Mouse (Mus musculus): ENCODE data around the gene Inpp5a. TPM values are rescaled to one million over a fixed set of nuclear protein-coding genes. Genes with fewer than 3 reads are reported as not detected.
A peak's percentile ranks its signal among the peaks of the same experiment; 100 is the strongest.

The Inpp5a gene
- polyA plus RNA-seq, 1 experiment from 2014 or later: 22.4 TPM

GRCm38 (mm10) chr7:139540601-139541000 is 151.7 kb downstream of the Inpp5a start:
- WGBS: 94% methylated on average over 1 of the region's 1 CpGs

DNA sequence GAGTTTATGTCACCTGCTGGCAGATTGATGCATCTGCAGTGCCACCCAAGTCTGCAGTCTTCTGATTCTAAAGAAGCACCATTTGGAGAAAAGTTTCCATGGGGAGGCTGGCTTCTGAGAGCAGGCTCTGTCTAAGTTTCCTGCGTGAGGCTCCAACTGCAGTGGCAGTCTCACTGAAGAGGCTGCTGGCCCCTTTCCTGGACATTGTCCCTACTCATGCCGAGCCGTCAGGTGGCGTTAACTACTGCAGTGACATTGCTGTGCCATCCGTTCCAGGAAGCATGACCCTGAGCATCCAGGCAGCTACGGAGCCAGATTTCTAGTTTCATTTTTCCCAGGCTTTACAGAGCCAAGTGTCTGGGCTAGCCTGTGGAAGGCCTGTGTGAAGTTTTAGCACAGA is 152.5 kb downstream of the Inpp5a start:
- Histone ChIP-seq H3K4me3 (ENCODE audit: low read depth, low read length) (no peak overlapping the region), H3K27ac (ENCODE audit: low read depth, low read length) (no peak overlapping the region), H3K27me3 (ENCODE audit: control insufficient read depth, insufficient read depth, low read length) (peaks cover 53% of the 10 kb centered on the region), H3K9me3 (ENCODE audit: control insufficient read depth, low read length) (no peaks in the 10 kb centered on the region), H3K4me2 (ENCODE audit: low read depth, low read length, severe bottlenecking) (no peak overlapping the region), H3K4me1 (replicated peaks; ENCODE audit: control insufficient read depth, insufficient read depth, low read length) (peaks cover 13% of the 10 kb centered on the region), H3K9ac (ENCODE audit: low read length) (no peak overlapping the region), H3K36me3 (ENCODE audit: control insufficient read depth, insufficient read depth, low read length) (no peaks in the 10 kb centered on the region)
- DNase-seq (ENCODE audit: low spot score) (no peak), ATAC-seq (replicated peaks; ENCODE audit: low FRiP score) (no peak)
- 84% methylated on average over 6 of the region's 6 CpGs for WGBS

More at GRCm38 (mm10) chr7:139540601-139541000, 151.7 kb downstream of the Inpp5a start:
- H3K9ac ChIP-seq (ENCODE audit: low read length): no peak overlapping the region
- no peak overlapping the region for H3K4me3 ChIP-seq (ENCODE audit: low read depth, low read length)
- no peak for DNase-seq (ENCODE audit: low spot score)
- H3K4me2 ChIP-seq (ENCODE audit: low read depth, low read length, severe bottlenecking): no peak overlapping the region
- H3K4me1 ChIP-seq (replicated peaks; ENCODE audit: control insufficient read depth, insufficient read depth, low read length): peaks cover 9% of the 10 kb centered on the region
- H3K36me3 ChIP-seq (ENCODE audit: control insufficient read depth, insufficient read depth, low read length): no peaks in the 10 kb centered on the region
- ATAC-seq (replicated peaks; ENCODE audit: low FRiP score): no peak
- H3K27me3 ChIP-seq (ENCODE audit: control insufficient read depth, insufficient read depth, low read length): peaks cover 55% of the 10 kb centered on the region
- no peaks in the 10 kb centered on the region for H3K9me3 ChIP-seq (ENCODE audit: control insufficient read depth, low read length)
- no peak overlapping the region for H3K27ac ChIP-seq (ENCODE audit: low read depth, low read length)

DNA sequence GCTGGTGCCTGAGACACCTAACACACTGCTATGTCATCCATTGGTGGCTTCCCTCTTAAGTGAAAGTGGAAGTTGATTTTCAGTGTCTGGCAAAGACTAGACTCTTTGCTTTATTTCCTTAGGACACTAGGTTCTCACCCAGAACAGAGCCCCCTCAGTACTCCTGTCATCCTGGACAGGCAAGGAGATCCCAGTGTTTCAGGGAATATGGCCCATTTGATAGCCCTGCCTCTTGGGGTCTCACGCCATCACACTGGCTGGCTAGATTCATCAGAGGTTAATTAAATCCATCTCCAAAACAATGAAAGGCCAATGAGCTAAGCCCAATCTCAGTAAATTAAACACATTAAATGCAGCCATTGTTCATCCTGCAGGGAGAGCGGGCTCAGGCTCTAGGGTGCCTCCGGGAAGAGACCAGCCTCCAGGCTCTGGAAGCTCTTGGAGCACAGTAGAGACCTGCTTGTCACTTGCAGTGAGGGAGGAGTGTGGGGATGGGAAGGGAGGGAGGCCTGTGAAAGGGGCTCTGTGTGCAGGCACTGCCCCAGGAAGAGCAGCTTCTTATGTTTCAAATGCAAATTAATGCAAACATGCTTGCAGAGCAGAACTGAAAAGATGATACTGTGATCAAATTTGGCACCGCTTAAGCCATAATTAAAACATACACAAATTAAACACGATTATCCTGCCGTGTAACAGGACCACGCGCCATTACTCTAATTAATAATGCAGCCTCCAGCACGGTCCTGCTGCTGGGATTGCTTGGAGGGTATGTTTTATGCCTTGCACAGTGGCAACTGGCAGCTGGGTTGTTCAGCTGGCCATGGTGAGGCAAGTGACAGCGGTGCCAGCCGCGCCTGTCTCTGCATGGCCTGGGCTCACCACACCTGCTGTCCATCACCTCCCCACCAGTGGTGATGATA is 156.1 kb downstream of the Inpp5a start:
- DNase-seq (ENCODE audit: low spot score): peak; percentile 71
- Histone ChIP-seq H3K4me2 (ENCODE audit: low read depth, low read length, severe bottlenecking) (no peak overlapping the region), H3K27ac (ENCODE audit: low read depth, low read length) (0 out of 2 replicates have a peak overlapping the region, but pooled peaks have one; percentile 7)

DNA sequence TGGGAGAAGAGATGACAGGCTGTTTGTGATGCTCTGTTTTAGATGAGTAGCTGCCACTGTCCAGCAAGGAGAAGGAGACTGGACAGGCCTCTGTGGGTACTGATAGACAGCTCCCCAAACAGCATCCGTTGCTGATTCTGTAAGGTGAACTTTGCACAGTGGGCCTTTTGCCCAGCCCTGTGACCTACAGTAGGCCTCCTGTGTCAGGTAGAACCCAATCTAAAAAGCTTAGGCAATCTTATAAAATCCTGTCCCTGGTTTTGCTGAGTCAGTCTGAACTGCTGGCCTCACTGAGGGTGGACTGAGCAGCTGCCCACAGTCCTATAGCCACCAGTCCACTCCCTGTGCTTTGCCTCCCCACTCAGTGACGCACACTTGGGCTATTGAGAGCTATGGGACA is 158.4 kb downstream of the Inpp5a start:
- Histone ChIP-seq H3K36me3 (ENCODE audit: control insufficient read depth, insufficient read depth, low read length) (no peaks in the 10 kb centered on the region), H3K27ac (ENCODE audit: low read depth, low read length) (no peak overlapping the region), H3K27me3 (ENCODE audit: control insufficient read depth, insufficient read depth, low read length) (peaks cover 59% of the 10 kb centered on the region), H3K4me1 (replicated peaks; ENCODE audit: control insufficient read depth, insufficient read depth, low read length) (peaks cover 17% of the 10 kb centered on the region), H3K4me2 (ENCODE audit: low read depth, low read length, severe bottlenecking) (no peak overlapping the region), H3K9me3 (ENCODE audit: control insufficient read depth, low read length) (no peaks in the 10 kb centered on the region), H3K9ac (ENCODE audit: low read length) (no peak overlapping the region), H3K4me3 (ENCODE audit: low read depth, low read length) (no peak overlapping the region)
- ATAC-seq (replicated peaks; ENCODE audit: low FRiP score): no peak
- DNase-seq (ENCODE audit: low spot score): no peak
- 86% methylated on average over 2 of the region's 2 CpGs for WGBS

More for the DNA sequence above, 156.1 kb downstream of the Inpp5a start:
- Histone ChIP-seq H3K9ac (ENCODE audit: low read length) (no peak overlapping the region), H3K27me3 (ENCODE audit: control insufficient read depth, insufficient read depth, low read length) (peaks cover 65% of the 10 kb centered on the region), H3K4me1 (replicated peaks; ENCODE audit: control insufficient read depth, insufficient read depth, low read length) (peaks cover 13% of the 10 kb centered on the region), H3K9me3 (ENCODE audit: control insufficient read depth, low read length) (no peaks in the 10 kb centered on the region), H3K4me3 (ENCODE audit: low read depth, low read length) (no peak overlapping the region), H3K36me3 (ENCODE audit: control insufficient read depth, insufficient read depth, low read length) (no peaks in the 10 kb centered on the region)
- peak; percentile 91 for ATAC-seq (replicated peaks; ENCODE audit: low FRiP score)
- 33% methylated on average over 12 of the region's 12 CpGs for WGBS

- H3K9me3 ChIP-seq (ENCODE audit: control insufficient read depth, low read length): no peaks in the 10 kb centered on the region
- H3K36me3 ChIP-seq (ENCODE audit: control insufficient read depth, insufficient read depth, low read length): no peaks in the 10 kb centered on the region
- peaks cover 11% of the 10 kb centered on the region for H3K4me1 ChIP-seq (replicated peaks; ENCODE audit: control insufficient read depth, insufficient read depth, low read length)
- WGBS: 71% methylated on average over 3 of the region's 3 CpGs
- DNase-seq (ENCODE audit: low spot score) (no peak), ATAC-seq (replicated peaks; ENCODE audit: low FRiP score) (no peak)
- no peak overlapping the region for H3K4me3 ChIP-seq (ENCODE audit: low read depth, low read length)
- H3K27ac ChIP-seq (ENCODE audit: low read depth, low read length): no peak overlapping the region
- peaks cover 54% of the 10 kb centered on the region for H3K27me3 ChIP-seq (ENCODE audit: control insufficient read depth, insufficient read depth, low read length)
- H3K4me2 ChIP-seq (ENCODE audit: low read depth, low read length, severe bottlenecking): no peak overlapping the region
- no peak overlapping the region for H3K9ac ChIP-seq (ENCODE audit: low read length)
These were observed 161.3 kb downstream of the Inpp5a start for GRCm38 (mm10) chr7:139550086-139550783.

DNA sequence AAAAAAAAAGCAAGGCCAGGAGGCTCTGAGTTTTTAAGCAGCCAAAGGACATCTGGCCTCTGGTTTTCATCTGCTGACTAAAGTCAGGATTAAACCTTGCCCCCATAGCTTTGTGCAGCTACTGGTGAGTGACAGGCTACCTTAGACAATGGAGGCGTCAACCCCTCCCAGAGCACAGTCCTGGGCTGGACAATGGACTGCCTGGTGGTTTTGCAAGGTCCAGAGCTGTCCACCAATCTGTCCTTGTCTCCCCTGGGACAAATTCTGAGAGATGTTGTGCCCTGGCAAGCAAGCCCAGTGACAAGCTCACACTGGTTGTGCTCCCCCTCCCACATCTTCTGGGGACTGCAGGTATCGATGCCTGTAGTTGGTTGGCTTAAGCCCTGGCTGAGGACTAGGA is 162.6 kb downstream of the Inpp5a start:
- ATAC-seq (replicated peaks; ENCODE audit: low FRiP score) (no peak), DNase-seq (ENCODE audit: low spot score) (no peak)
- Histone ChIP-seq H3K36me3 (ENCODE audit: control insufficient read depth, insufficient read depth, low read length) (no peaks in the 10 kb centered on the region), H3K27ac (ENCODE audit: low read depth, low read length) (no peak overlapping the region), H3K27me3 (ENCODE audit: control insufficient read depth, insufficient read depth, low read length) (peaks cover 50% of the 10 kb centered on the region), H3K4me2 (ENCODE audit: low read depth, low read length, severe bottlenecking) (no peak overlapping the region), H3K9me3 (ENCODE audit: control insufficient read depth, low read length) (no peaks in the 10 kb centered on the region), H3K9ac (ENCODE audit: low read length) (no peak overlapping the region), H3K4me1 (replicated peaks; ENCODE audit: control insufficient read depth, insufficient read depth, low read length) (peaks cover 5% of the 10 kb centered on the region; the same call in 1 of the 2 replicates), H3K4me3 (ENCODE audit: low read depth, low read length) (no peak overlapping the region)
- WGBS: 31% methylated on average over 2 of the region's 2 CpGs

- WGBS: 21% methylated on average over 5 of the region's 5 CpGs
- H3K4me3 ChIP-seq (ENCODE audit: low read depth, low read length): no peak overlapping the region
- no peak overlapping the region for H3K9ac ChIP-seq (ENCODE audit: low read length)
- DNase-seq (ENCODE audit: low spot score): no peak
- no peaks in the 10 kb centered on the region for H3K36me3 ChIP-seq (ENCODE audit: control insufficient read depth, insufficient read depth, low read length)
- no peak overlapping the region for H3K27ac ChIP-seq (ENCODE audit: low read depth, low read length)
- H3K4me2 ChIP-seq (ENCODE audit: low read depth, low read length, severe bottlenecking): no peak overlapping the region
- H3K9me3 ChIP-seq (ENCODE audit: control insufficient read depth, low read length): no peaks in the 10 kb centered on the region
- no peak for ATAC-seq (replicated peaks; ENCODE audit: low FRiP score)
- H3K27me3 ChIP-seq (ENCODE audit: control insufficient read depth, insufficient read depth, low read length): peaks cover 31% of the 10 kb centered on the region
- H3K4me1 ChIP-seq (replicated peaks; ENCODE audit: control insufficient read depth, insufficient read depth, low read length): peaks cover 8% of the 10 kb centered on the region; the same call in 1 of the 2 replicates
These were observed 167.4 kb downstream of the Inpp5a start for GRCm38 (mm10) chr7:139556331-139556730.

GRCm38 (mm10) chr7:139556746-139557526 is 168.0 kb downstream of the Inpp5a start:
- Histone ChIP-seq H3K27ac (ENCODE audit: low read depth, low read length) (no peak overlapping the region), H3K36me3 (ENCODE audit: control insufficient read depth, insufficient read depth, low read length) (no peaks in the 10 kb centered on the region), H3K4me1 (replicated peaks; ENCODE audit: control insufficient read depth, insufficient read depth, low read length) (peaks cover 8% of the 10 kb centered on the region; the same call in 1 of the 2 replicates), H3K4me2 (ENCODE audit: low read depth, low read length, severe bottlenecking) (no peak overlapping the region), H3K27me3 (ENCODE audit: control insufficient read depth, insufficient read depth, low read length) (peaks cover 28% of the 10 kb centered on the region), H3K9ac (ENCODE audit: low read length) (no peak overlapping the region), H3K9me3 (ENCODE audit: control insufficient read depth, low read length) (no peaks in the 10 kb centered on the region), H3K4me3 (ENCODE audit: low read depth, low read length) (no peak overlapping the region)
- 7% methylated on average over 10 of the region's 10 CpGs for WGBS
- DNase-seq (ENCODE audit: low spot score): peak; percentile 61
- peak; percentile 67 for ATAC-seq (replicated peaks; ENCODE audit: low FRiP score)

All from forebrain, embryonic 11.5 days (tissue).